Mouse (Mus musculus): Measurements from ENCODE around the gene Gfy.

Gene Gfy

DNA sequence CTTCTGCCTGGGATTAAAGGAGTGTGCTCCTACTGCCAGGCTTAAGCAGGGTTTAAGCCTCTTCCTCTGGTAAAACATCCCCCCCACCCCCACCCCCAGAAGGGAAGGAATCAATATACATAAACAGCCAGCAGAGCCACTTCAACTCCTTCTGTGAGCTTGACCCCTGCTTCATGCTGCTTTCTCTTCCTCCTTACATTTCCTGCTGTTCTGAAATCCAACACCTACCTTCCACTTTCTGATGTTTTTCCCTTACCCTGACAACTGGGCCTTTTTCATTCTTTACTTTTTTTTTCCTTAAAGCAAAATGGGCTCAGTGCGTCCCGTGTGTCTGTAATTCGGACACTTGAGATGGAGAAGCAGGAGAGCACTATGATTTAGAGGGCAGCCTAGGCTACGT lies 29.0 kb downstream of the Gfy start:
- DNase-seq (ENCODE audit: low read depth, low spot score) = no peak

DNA sequence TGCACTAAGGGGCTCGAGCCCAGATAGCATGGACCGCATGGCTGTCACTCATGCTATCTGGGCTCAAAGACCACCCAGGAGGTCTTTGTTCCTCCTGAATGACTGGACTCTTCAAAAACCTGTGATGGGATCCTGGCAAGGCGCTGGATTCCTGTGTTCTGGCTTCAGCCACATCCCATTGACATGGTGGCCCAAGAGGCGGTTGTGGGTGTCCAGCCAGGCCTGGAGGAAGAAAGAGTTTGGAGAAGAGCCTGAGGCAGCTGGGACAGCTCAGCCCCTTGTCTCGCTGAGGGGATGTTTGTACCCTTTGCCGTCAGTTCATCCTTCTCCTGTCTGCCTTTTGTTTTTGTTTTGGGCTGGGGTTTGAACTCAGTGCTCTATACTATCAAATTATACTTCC lies 29.8 kb downstream of the Gfy start:
- no peak for DNase-seq (ENCODE audit: low read depth, low spot score)

DNA sequence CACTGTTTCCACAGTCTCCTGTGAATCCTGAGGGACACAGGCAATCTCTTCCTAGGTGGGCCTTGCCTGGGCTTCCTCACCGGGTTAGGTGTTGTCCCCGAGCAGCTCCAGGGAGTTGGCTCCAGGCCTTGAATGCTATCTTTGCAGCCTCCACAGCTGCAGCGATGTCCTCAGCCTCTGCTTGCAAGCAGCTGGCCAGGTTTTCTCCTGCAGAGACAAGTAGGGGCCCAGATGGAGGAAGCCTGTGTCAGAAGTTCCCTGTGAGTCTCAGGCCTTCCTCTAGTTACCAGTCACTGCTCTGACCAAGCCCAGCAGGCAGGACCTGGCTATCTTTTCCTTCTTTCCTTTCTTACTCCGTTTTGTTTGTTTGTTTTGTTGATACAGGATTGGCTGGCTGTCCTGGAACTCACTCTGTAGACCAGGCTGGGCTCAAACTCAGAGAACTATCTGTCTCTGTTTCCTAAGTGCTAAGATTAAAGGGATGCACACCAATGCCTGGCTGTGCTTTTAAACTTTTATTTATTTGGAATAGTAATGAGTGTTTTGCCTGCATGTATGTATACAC lies 30.8 kb downstream of the Gfy start:
- DNase-seq (ENCODE audit: low read depth, low spot score) = no peak

DNA sequence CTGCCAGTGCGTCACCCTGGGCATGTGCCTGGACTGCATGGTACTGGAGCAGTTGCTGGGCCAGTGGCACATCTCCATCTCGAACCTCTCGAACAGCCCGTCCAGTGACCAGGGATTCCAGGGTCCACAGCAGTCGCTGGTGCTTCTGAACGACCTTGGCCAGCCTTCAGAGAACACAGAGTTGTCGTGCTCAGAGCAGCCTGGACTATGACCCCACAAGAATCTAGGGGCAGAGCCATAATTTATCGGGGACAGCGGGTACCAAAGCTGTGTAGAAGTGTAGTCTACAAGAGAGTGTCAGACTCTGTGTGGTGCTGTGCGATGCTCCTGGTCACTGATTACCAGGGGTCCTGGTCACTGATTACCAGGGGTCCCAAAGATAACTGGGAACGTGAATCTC lies 31.5 kb downstream of the Gfy start:
- DNase-seq (ENCODE audit: low read depth, low spot score) = no peak

DNA sequence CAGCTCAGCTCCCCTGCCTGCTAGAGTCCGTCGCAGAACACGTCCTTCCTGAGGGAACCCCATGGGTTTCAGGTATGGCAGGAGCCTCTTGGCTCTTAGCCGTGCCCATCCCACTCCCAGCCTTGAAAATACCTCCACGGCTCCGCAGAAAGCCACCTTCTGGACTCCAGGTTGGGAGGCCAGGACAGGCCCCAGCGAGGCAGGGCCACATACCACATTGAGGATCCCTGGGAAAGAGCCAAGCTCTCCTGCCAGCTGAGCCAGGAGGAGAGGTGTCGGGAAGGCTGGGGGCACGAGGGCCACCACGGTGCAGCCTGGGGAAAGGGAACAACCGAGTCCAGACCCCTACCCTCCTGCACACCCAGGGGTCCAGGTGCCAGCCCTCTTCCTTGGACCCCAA lies 32.1 kb downstream of the Gfy start:
- DNase-seq (ENCODE audit: low read depth, low spot score) = no peak

DNA sequence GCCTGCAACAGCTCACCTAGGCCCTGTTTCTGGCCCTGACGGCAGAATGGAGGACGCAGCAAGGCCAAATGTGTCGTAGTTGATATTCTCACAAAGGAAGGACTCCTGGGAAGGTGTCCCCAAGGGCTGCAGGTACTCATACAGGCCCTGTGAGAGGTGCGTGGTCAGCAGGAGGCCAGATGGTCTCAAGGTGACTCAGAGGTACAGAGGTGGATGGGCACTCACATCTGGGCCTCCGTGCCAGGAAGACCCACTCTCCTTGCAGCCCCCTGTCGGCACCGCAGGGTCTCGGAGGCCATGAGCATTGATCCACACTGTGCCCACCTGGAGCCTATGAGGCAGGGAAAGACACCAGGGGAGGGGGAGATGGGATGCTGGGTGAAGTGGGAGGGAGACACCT lies 33.9 kb downstream of the Gfy start:
- no peak for DNase-seq (ENCODE audit: low read depth, low spot score)

DNA sequence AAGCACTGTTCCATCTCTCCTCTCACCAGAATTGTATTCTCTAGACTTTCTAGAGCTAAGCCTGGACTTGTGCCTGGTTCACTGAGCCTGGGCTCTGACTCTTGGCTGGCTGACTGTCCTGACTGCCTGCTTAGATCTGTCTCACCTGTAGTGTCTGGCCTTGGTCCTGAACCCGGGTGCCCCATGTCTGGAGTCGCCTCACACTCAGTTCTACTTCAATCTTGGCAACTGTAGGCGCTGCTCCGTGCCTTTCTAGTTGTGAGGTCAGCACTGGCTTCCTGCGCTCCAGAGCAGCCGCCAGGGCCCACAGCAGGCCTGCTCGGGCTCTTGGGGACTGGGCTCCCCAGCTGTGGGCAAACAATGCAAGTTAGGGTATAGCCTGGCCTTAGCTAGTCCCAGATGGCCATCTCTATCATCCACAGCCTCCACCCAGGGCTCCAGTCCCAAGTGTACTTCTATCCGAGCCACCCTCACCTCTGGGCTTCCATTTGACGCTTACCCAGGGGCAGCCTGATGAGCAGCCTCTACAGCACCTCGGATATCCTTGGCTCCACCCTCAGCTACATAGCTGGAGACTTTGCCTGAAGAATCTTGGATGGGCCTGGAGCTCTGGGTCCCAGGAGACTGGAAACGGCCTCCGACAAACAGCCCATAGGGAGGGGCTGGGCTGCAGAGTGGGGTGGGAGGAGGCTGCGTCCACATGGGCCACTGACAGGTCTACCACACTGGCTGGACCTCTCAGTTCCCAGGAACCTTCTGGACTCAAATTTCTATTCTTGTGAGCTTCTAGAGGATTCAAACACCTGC lies 34.8 kb downstream of the Gfy start:
- no peak for DNase-seq (ENCODE audit: low read depth, low spot score)

DNA sequence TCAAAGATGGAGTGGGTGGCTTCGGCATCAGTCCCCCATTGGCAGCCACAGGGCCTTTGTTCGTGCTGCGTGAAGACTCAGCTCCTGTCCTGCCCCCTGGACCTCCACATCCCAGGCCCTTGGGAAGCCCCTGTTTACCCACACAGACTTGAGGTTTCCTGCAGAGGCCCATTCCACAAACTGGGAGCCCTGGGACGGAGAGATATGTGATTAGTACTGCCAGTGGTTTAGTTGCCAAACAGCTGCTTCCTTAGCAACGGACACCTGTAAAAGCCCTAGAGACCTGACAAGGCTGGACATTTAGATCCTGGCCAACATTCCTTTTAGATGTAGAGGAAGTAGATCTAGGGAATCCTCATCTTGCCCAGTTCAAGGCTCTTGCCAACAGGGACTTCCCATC lies 37.5 kb downstream of the Gfy start:
- DNase-seq (ENCODE audit: low read depth, low spot score) = no peak

DNA sequence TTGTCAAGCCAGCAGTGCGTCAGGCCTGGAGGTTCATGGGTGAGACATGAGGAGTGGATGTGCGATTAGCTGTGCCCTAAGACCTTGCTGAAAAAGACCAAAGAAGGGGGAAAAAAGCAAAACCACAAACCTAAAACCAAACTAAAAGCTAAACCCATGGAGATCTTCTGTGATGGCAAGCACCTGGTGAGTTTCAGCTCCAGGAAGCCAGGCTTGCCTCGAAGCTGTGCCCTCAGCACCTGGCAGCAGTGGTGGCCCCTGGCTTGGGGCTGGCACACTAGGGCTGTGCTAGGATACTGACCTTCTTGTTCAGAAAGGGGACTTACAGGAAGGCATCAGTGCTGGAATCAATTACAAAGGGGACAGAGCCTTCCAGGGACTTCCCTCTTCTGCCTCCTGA lies 38.0 kb downstream of the Gfy start:
- DNase-seq (ENCODE audit: low read depth, low spot score) = no peak

DNA sequence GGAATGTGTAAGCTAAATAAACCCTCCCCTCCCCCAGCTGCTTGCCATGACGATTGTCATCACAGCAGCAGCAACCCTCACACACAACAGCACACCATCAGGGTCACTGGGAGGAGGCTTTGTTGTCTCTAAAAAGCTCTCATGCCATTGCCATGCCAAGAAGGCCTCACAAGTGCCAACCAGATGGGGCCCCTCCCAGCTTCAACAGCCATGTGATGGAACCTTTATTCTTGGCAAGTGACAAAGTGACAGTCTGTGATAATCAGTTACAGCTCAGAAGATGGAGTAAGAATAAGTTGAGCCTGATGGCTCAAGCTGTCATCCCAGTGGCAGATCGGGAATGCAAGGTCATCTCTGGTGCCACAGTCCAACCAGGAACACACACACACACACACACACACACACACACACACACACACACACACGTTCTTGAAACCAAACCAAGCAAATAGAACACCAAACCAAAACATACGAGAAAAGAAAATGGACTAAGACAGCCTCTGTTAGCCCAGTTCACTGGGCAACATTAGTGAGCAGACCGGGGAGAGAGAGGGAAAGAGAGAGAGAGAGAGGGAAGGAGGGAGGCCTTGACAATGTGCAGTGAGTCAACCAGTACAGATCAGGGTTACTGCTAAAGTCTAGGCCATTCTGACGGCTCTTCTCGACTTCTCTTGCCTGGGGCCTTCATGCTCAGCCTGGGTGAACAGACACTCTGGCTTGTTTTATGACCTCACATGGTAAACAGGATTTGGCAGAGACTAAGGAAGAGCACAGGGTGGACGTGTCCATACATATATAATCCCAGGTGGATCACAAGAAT lies 39.3 kb downstream of the Gfy start:
- no peak for DNase-seq (ENCODE audit: low read depth, low spot score)

DNA sequence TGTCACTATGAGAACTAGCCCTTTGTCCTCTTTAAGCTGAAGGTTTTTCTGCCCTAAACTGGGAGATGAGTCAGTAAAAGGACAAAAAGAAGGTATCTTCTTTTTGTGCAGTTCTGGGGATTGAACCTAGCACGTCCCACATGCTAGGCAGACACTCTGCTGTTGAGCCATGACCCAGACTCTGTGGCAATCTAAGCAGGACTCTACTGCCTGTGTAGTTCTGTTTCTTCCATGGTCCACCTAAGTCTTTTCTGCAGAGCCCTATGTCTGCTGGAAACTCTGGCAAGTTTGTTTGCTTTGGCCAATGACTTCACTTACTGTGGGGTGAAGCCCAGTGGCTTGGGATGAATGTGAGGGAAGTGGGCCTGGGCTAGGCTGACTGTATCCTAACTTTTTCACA lies 41.0 kb downstream of the Gfy start:
- DNase-seq (ENCODE audit: low read depth, low spot score) = no peak

DNA sequence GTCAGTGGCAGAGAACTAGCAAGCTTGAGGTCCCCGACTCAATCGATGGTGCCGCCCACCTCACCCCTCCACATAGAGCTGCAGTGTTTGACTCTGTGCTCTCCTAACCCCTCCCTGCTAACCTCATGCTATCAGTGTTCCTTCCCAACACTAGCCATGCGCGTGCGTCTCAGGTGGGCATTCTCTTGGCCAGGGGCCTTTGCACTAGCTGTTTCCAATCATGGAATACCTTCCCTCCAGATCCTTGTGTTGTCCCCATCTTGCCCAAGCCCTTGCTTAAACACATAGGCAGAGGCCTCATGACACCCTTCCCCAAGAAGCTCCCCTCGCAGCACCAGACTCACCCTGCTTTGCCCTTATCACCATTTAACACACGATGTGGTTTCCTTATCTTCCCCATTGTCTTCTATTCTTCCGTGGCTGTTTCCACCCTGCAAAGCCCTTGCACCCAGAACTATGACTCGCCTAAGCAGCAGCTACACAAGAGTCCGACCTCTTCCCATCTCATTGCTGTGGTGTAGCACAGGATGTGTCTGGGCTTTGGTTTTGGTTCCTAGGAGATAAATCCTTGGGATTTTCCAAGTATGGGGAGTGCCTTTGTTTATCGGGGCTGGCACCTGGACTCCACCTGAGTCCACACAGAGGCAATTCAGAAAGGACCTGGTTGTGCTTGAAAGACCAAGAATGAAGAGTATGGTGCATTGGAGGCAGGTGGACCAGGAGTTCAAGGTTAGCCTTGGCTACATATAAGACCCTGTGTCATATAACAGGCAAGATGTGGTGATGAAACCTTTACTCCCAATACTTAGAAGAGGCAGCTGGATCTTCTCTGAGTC lies 42.0 kb downstream of the Gfy start:
- DNase-seq (ENCODE audit: low read depth, low spot score) = no peak

DNA sequence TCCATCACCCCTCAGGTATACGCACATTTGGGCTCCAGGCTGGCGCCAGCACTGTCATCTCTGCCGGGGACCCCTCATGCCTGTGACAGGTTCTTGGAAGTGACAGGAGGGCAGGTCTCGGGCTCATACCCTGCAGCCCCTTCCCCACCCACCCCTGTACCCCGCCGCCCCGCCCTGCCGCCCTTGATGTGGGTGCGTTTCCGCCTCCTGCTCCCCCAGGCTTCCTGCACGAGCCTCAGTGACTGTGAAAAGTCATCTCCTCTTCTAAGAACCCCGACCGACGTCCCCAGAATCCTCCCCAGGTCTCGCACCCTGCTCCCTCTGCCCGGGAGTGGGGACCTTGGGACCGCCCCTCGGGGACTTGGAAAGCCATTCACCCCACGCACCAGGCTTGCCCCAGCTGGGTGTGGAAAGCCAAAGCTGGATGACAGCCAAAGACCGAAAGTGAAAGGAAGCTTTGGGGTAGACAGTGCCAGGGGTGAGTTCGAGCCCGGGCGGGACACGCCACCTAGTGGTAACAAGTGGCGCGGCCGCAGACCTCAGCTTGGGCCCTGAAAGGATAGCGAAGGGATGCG lies 43.3 kb downstream of the Gfy start, which contains the start of the genes Gm45713 and Flt3l:
Gm45713 (minus strand) TSS at position 239 of the 575 bp plus-strand sequence.
Flt3l (minus strand) TSS at position 440 of the 575 bp plus-strand sequence.
- no peak for DNase-seq (ENCODE audit: low read depth, low spot score)

DNA sequence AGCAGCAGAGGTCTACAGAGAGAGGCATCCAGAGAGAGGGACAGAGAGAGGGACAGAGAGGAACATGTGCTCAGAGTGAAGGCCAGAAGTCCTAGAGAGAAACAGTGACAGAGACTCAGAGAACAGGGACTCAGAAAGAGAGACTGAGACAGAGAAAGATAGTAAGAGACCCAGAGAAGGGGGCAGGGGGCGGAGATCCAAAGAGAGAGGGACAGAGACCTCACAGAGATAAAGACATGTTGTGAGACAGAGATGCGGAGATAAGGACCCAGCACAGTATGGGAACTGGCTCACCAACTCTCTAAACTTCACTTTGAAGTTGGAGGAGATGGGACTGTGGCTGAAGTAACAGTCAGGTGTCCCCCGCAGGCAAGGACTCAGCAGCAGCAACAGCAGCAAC lies 44.0 kb downstream of the Gfy start:
- no peak for DNase-seq (ENCODE audit: low read depth, low spot score)

DNA sequence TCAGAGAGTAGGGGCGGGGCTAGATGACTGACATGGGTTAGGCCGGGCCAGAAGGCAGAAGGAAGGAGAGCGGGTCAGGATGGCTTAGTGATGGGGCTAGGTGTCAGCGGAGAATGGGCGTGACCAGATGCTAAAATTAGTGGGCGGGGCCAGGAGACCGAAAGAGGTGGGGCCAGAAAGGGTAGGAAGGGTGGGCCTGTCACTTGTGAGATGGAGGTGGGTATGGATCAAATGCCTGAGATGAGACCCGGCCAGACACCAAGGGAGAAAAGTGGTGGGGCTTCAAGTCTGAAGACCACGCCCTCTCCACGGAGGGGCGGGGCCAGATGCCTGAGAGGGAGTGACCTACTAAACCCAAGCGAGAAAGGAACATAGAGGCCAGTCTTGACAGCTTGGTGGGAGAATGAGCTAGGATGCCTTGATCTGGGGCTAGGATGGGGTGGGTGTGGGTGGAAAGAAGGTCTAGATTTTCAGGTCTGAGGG lies 44.8 kb downstream of the Gfy start:
- no peak for DNase-seq (ENCODE audit: low read depth, low spot score)

DNA sequence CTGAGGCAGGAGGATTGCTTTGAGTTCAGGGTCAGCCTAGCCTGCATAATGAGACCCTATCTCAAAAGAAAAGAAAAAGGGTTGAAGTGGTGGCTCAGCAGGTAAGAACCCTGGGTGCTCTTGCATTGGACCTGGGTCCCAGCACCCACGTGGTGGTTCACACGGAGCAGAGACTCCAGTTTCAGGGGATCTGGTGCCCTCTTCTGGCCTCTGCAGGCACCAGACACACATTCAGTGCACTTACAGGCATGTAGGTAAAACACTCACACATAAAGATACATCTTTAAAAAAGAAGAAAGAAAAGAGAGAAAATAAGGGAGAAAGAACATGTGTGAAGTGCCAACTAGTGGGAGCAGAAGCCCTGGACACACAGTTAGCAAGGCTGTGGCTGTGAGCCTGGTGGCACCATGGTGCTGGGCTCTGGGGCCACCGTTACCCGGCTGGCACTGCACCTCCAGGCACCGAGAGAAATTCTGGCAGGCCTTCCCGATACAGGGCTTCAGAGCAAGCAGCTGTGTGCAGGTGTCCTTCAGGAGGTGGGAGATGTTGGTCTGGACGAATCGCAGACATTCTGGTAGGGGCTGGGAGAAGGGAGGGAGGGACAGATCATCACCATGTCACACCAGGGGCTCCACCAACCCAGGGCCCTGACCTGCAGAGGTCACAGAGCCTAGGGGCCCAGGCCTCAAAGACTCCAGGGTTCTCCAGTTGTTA lies 45.8 kb downstream of the Gfy start:
- no peak for DNase-seq (ENCODE audit: low read depth, low spot score)

DNA sequence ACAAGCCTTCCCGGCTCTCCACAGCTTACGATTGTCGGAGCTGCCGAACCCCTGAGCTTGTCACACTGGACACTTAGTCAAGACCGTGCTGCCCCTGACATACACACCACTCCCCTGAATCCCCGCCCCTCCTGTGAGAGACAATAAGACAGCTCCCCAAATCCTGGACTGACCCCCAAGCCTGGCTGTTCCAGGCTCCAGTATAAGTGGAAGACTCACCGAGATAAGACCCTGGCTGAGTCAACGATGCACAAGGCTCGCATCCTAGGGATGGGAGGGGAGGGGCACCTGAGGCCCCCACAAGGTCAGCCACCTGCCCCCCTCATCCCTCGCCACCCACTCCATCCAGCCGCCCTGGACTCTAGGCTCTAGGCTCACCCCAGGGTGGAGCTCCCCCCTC lies 47.5 kb downstream of the Gfy start:
- DNase-seq (ENCODE audit: low read depth, low spot score) = no peak

DNA sequence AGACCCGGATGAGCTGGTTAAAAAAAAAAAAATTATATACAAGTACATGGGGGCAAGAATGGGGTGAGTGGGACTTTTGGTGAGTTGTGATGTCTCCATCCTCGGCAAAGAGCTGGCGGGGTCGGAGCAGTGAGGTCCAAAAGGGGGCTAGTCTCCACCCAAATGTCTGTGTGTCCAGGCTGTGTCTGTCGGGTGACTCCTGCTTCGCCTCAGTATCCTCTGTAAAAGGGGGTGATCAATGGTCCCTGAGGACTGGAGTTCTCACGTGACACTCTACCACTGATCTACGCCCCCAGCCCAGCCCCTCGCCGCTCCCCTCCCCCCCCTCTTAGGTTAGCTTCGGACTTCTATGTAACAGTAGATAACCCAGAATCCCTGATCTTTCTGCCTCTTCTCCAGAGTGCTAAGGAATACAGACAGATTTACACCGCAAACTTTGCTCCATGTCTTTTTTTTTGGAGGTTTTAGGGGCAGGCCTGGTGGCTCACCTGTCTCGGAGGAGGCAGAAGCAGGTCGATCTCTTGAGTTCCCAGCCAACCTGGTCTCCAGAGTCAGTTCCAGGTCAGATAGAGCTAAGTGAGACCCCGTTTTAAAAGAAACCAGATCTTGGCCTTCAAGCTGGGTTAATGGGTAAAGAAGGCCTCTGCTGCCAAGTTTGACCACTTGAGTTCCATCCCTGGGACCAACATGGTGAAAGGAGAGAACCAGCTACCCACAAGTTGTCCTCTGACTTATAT lies 49.4 kb downstream of the Gfy start:
- DNase-seq (ENCODE audit: low read depth, low spot score) = no peak

DNA sequence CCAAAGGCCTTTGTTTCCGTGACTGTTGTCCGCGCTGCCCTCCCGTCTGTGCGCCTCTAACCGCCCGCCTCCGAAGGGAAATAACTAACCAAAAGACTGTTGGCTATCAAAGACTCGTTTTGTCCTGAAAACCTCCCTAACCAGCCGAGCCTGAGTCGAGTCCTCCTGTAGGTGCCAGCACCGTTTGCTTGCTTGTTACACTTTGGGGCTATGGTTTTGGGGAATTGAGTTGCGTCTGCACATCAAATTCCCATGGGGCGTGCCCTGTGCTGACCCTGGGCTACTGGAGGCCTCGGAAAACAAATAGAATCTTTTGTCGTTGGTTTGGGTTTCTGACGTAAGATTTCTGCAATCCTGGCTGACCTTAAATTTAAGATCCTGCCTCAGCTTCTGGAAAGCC lies 50.1 kb downstream of the Gfy start:
- no peak for DNase-seq (ENCODE audit: low read depth, low spot score)

All from brain, embryonic 18.5 days (tissue).